ENCODE assay signal across 17 mouse cellular contexts in genomic region chr4:154672027-154672426, GRCm38 (mm10). TPM values are rescaled to one million over a fixed set of nuclear protein-coding genes. Genes with fewer than 3 reads are reported as not detected.
"Had no signal": no experiment of that assay in that cellular context is flagged by ENCODE, and none has a peak within 500 bp of the region (broad histone marks: within the 10 kb centered on the region; RNA-seq: fewer than 3 reads in every experiment).

No protein-coding gene starts in this region.

- H3K4me3 ChIP-seq: left cerebral cortex, adult 2 months; liver, embryonic 15.5 days; midbrain, embryonic 15.5 days; neural tube, embryonic 12.5 days; stomach, embryonic 15.5 days had no signal

- H3K36me3 ChIP-seq: liver, embryonic 15.5 days; midbrain, embryonic 15.5 days; neural tube, embryonic 12.5 days; stomach, embryonic 15.5 days had no signal

- H3K9ac ChIP-seq: liver, embryonic 15.5 days; midbrain, embryonic 15.5 days; neural tube, embryonic 12.5 days; stomach, embryonic 15.5 days had no signal

- H3K4me2 ChIP-seq: liver, embryonic 11.5 days; liver, embryonic 15.5 days; midbrain, embryonic 15.5 days; neural tube, embryonic 12.5 days; stomach, embryonic 15.5 days had no signal

- ATAC-seq: hindbrain, postnatal 0 days; lung, postnatal 0 days; midbrain, embryonic 15.5 days had no signal

- H3K27me3 ChIP-seq: stomach, embryonic 15.5 days had no signal

- H3K9me3 ChIP-seq: liver, embryonic 15.5 days; midbrain, embryonic 15.5 days; neural tube, embryonic 12.5 days; stomach, embryonic 15.5 days had no signal

- H3K4me1 ChIP-seq: liver, embryonic 15.5 days had no signal

- H3K27ac ChIP-seq: hindbrain, postnatal 0 days; left cerebral cortex, adult 2 months; liver, embryonic 15.5 days; midbrain, embryonic 15.5 days; neural tube, embryonic 12.5 days; stomach, embryonic 15.5 days had no signal

- DNase-seq: lung, adult 2 months; lung, postnatal 36 days; retina, postnatal 1 day; right cerebral cortex, postnatal 4 days; spleen, adult 18-20 months; thymus, adult 2 months; thymus, postnatal 25 days had no signal

RNA-seq across cellular contexts. Expression of gene Actrt2, which starts 4.4 kb away (rescaled TPM):
- polyA plus RNA-seq: hindbrain, postnatal 0 days; intestine, embryonic 14.5 days; limb, embryonic 14.5 days; liver, embryonic 11.5 days; liver, embryonic 15.5 days; lung, adult 2 months; lung, postnatal 0 days; midbrain, embryonic 15.5 days; neural tube, embryonic 12.5 days; stomach, embryonic 15.5 days had no signal
